ENCODE assay signal across 8 mouse cellular contexts in the genomic region with DNA sequence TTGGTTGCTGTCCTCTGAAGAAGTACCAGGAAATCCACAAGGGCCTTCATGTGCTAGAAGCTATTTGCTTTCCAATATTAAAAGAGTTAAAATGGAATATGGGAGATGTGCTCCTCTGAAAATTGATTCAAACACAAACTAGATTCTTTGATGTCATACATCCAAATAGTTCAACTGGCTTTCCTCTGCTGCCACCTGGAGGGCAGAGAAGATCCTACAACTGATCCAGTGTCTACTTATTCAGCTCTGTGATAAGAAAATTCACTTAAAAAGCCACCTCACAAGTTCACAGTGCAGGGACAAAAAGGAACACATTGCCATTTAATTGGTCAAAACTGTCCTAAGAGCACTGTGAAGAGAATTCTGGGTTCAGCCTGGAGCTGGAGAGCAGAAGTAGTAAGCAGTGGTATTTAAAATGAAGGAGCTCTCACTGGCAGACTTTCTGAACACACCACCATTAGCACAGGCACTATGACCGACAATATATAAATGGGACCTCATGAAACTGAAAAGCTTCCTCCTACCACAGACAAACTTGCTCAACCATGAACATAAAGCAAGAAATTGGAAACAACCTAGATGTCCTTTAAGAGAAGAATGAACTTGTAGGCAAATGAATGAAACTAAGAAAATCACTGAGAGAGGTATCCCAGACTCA.
DNase-seq lines count a peak whose midpoint lies in the region; ATAC-seq lines count a peak whose summit lies in the region.

No protein-coding gene starts in this region.

- no peaks in the 10 kb centered on the region for H3K9me3 ChIP-seq in hindbrain, embryonic 11.5 days (ENCODE audit: control insufficient read depth, low read length)
- no peaks in the 10 kb centered on the region for H3K9me3 ChIP-seq in hindbrain, embryonic 12.5 days (replicated peaks)
- H3K9me3 ChIP-seq in heart, embryonic 12.5 days (replicated peaks), result no peaks in the 10 kb centered on the region
- no peaks in the 10 kb centered on the region for H3K9me3 ChIP-seq in midbrain, embryonic 14.5 days (ENCODE audit: control insufficient read depth, low read length)

- peak; percentile 86 for DNase-seq in hindbrain, embryonic 11.5 days (ENCODE audit: low spot score)
- DNase-seq in left cerebral cortex, adult 11 months (ENCODE audit: low spot score), result peak; percentile 77
- DNase-seq in midbrain, embryonic 14.5 days, result peak; percentile 91
- peak; percentile 64 to 71 for DNase-seq in spleen, postnatal 36 days (ENCODE audit: low spot score in 2 of 2)

- H3K36me3 ChIP-seq in hindbrain, embryonic 11.5 days (ENCODE audit: control insufficient read depth, insufficient read depth, low read length), result no peaks in the 10 kb centered on the region
- H3K36me3 ChIP-seq in hindbrain, embryonic 12.5 days, result 0 out of 2 replicates have a peak, but pooled peaks cover 4% of the 10 kb centered on the region
- H3K36me3 ChIP-seq in heart, embryonic 12.5 days, result peaks cover 32% of the 10 kb centered on the region
- 0 out of 2 replicates have a peak, but pooled peaks cover 3% of the 10 kb centered on the region for H3K36me3 ChIP-seq in midbrain, embryonic 14.5 days (ENCODE audit: control insufficient read depth, insufficient read depth, low read length)

- ATAC-seq in hindbrain, embryonic 11.5 days (ENCODE audit: low FRiP score), result no peak
- no peak for ATAC-seq in hindbrain, embryonic 12.5 days (ENCODE audit: low FRiP score)
- ATAC-seq in activated CD4-positive, CD25-positive, alpha-beta regulatory T cell, adult 4 months, result peak; percentile 54
- peak; percentile 83; the same call in 1 of the 2 replicates for ATAC-seq in common myeloid progenitor, adult 5-6 weeks (replicated peaks; ENCODE audit: low read depth, poor library complexity, severe bottlenecking)
- ATAC-seq in heart, embryonic 12.5 days (ENCODE audit: insufficient number of reproducible peaks, low FRiP score), result no peak
- ATAC-seq in midbrain, embryonic 14.5 days (ENCODE audit: low FRiP score, low TSS enrichment), result no peak

- no peak overlapping the region for H3K27ac ChIP-seq in hindbrain, embryonic 11.5 days (ENCODE audit: low read depth, low read length)
- H3K27ac ChIP-seq in hindbrain, embryonic 12.5 days, result no peak overlapping the region
- peak overlapping the region; percentile 43; the same call in 1 of the 2 replicates for H3K27ac ChIP-seq in heart, embryonic 12.5 days (ENCODE audit: poor library complexity, severe bottlenecking)
- no peak overlapping the region for H3K27ac ChIP-seq in midbrain, embryonic 14.5 days (replicated peaks; ENCODE audit: low read depth, low read length)

- 85% methylated on average over 1 of the region's 1 CpGs for WGBS in hindbrain, embryonic 11.5 days
- 81% methylated on average over 1 of the region's 1 CpGs for WGBS in hindbrain, embryonic 12.5 days
- 83% methylated on average over 1 of the region's 1 CpGs for WGBS in heart, embryonic 12.5 days
- WGBS in midbrain, embryonic 14.5 days, result 86% methylated on average over 1 of the region's 1 CpGs

- no peaks in the 10 kb centered on the region for H3K27me3 ChIP-seq in hindbrain, embryonic 11.5 days (ENCODE audit: control insufficient read depth, insufficient read depth, low read length)
- H3K27me3 ChIP-seq in hindbrain, embryonic 12.5 days, result no peaks in the 10 kb centered on the region
- no peaks in the 10 kb centered on the region for H3K27me3 ChIP-seq in heart, embryonic 12.5 days (replicated peaks)
- no peaks in the 10 kb centered on the region for H3K27me3 ChIP-seq in midbrain, embryonic 14.5 days (ENCODE audit: control insufficient read depth, insufficient read depth, low read length)

- H3K9ac ChIP-seq in hindbrain, embryonic 11.5 days (ENCODE audit: low read depth, low read length), result no peak overlapping the region
- no peak overlapping the region for H3K9ac ChIP-seq in hindbrain, embryonic 12.5 days
- no peak overlapping the region for H3K9ac ChIP-seq in heart, embryonic 12.5 days
- H3K9ac ChIP-seq in midbrain, embryonic 14.5 days (replicated peaks; ENCODE audit: low read length), result no peak overlapping the region

- no peaks in the 10 kb centered on the region for H3K4me1 ChIP-seq in hindbrain, embryonic 11.5 days (replicated peaks; ENCODE audit: control insufficient read depth, insufficient read depth, low read length)
- H3K4me1 ChIP-seq in hindbrain, embryonic 12.5 days, result peaks cover 5% of the 10 kb centered on the region; the same call in 1 of the 2 replicates
- H3K4me1 ChIP-seq in heart, embryonic 12.5 days (replicated peaks), result peaks cover 12% of the 10 kb centered on the region; the same call in 1 of the 2 replicates
- 0 out of 2 replicates have a peak, but pooled peaks cover 8% of the 10 kb centered on the region for H3K4me1 ChIP-seq in midbrain, embryonic 14.5 days (ENCODE audit: control insufficient read depth, insufficient read depth, low read length)

- H3K4me2 ChIP-seq in hindbrain, embryonic 11.5 days (replicated peaks; ENCODE audit: low read depth, low read length), result no peak overlapping the region
- H3K4me2 ChIP-seq in hindbrain, embryonic 12.5 days (replicated peaks), result no peak overlapping the region
- no peak overlapping the region for H3K4me2 ChIP-seq in heart, embryonic 12.5 days
- H3K4me2 ChIP-seq in midbrain, embryonic 14.5 days (ENCODE audit: low read length), result no peak overlapping the region

- no peak overlapping the region for H3K4me3 ChIP-seq in hindbrain, embryonic 11.5 days (ENCODE audit: low read depth, low read length)
- no peak overlapping the region for H3K4me3 ChIP-seq in hindbrain, embryonic 12.5 days
- H3K4me3 ChIP-seq in heart, embryonic 12.5 days, result no peak overlapping the region
- H3K4me3 ChIP-seq in midbrain, embryonic 14.5 days (replicated peaks; ENCODE audit: low read depth, low read length), result no peak overlapping the region

Comparison
In these comparisons a context has a peak if more than half of its experiments do, and no peak if none do; other contexts are left out.
1. ATAC-seq: peak in activated CD4-positive, CD25-positive, alpha-beta regulatory T cell, adult 4 months (single experiment) and common myeloid progenitor, adult 5-6 weeks (single experiment); none in hindbrain, embryonic 11.5 days (single experiment), hindbrain, embryonic 12.5 days (single experiment), heart, embryonic 12.5 days (single experiment) and midbrain, embryonic 14.5 days (single experiment).
2. Peak in every context shown above with its lines, with median percentiles within 50 percentile points of each other: DNase-seq.